Mouse (Mus musculus) lung, adult 2 months (tissue): ENCODE measurements at regions not wholly inside any gene's neighbourhood (a gene's known extent, or its start where the extent isn't known, plus 50 kb on each side); places are given as distances from the start of the nearest gene placed in this dataset.

Experiments
- DNase-seq: peaks from one replicate; pipeline ENCODE4 v3.0.0; 2022
- H3K4me1 ChIP-seq: fragments of 200-500 bp; 2 replicates; pipeline ENCODE4 v1.6.1; 2011; ENCODE audit warnings: low read length; ENCODE audit not compliant: control insufficient read depth, insufficient read depth
- H3K4me3 ChIP-seq: fragments of 200-500 bp; replicated peaks from 2 replicates; pipeline ENCODE3; 2011; ENCODE audit warnings: low read depth, mild to moderate bottlenecking, control low read depth, low read length; ENCODE audit errors: extremely low read depth
- CTCF ChIP-seq: fragments of 200-500 bp; IDR thresholded peaks from 2 replicates; pipeline ENCODE4 v1.5.1; 2011; ENCODE audit warnings: mild to moderate bottlenecking, low read length, control low read depth; ENCODE audit not compliant: insufficient read depth
- POLR2A ChIP-seq: fragments of 200-500 bp; IDR thresholded peaks from 2 replicates; pipeline ENCODE4 v1.6.1; 2011; ENCODE audit warnings: low read depth, mild to moderate bottlenecking, control low read depth, low read length, borderline replicate concordance; ENCODE audit errors: extremely low read depth
- WGBS: fragments of 180-500 bp; shearing (Covaris S2); methylation state at CpG from one replicate; pipeline ENCODE4 v1.1.7; 2018; 5-methylcytosine and 5-hydroxymethylcytosine counted together

DNA sequence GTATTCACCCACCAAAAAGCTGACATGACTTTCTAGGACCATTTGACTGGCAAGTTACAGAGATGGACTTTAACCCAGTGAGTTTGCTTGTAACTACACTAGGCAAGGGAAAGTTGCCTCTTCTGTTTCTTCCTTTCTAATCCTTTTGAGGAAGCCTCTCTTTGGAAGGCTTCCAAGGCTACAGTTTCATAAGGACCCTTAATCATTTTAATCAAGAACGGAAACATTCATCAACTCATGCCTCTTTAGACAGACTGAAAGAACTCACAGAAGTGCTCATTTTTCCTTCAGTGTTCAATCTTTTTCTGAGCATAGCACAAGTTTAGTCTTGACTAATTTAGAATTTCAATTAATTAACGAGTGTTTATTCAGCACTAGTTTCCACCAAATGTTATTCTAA, 84.2 kb downstream of the Ddx1 start:
- WGBS: 25% methylated on average over 2 of the region's 2 CpGs
- no peak overlapping the region for H3K4me3 ChIP-seq
- no peak for TF ChIP-seq POLR2A
- no peak for TF ChIP-seq CTCF
- DNase-seq: no peak
- no peaks in the 10 kb centered on the region for H3K4me1 ChIP-seq

DNA sequence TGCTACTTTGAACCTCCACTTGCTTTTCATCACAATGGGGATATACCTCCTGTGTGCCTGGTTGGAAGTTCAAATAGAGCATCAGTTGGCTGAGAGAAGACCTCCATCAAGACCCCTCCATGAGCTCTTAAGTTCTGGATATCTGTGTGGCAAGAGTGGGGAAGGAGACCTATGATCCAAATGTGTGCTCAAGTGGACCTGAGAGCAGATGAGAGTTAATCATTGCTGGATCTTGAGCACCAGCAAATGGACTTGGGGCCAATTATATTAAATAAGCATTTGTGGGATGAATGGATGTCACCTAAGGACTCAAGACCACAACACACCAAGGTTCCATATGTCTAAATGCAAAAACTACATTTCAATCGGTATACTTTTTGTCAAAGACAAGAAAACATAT, 88.0 kb downstream of the Ddx1 start:
- DNase-seq: no peak
- no peak for TF ChIP-seq POLR2A
- TF ChIP-seq CTCF: no peak
- Histone ChIP-seq H3K4me1 (no peaks in the 10 kb centered on the region), H3K4me3 (no peak overlapping the region)
- 94% methylated on average over 1 of the region's 1 CpGs for WGBS

DNA sequence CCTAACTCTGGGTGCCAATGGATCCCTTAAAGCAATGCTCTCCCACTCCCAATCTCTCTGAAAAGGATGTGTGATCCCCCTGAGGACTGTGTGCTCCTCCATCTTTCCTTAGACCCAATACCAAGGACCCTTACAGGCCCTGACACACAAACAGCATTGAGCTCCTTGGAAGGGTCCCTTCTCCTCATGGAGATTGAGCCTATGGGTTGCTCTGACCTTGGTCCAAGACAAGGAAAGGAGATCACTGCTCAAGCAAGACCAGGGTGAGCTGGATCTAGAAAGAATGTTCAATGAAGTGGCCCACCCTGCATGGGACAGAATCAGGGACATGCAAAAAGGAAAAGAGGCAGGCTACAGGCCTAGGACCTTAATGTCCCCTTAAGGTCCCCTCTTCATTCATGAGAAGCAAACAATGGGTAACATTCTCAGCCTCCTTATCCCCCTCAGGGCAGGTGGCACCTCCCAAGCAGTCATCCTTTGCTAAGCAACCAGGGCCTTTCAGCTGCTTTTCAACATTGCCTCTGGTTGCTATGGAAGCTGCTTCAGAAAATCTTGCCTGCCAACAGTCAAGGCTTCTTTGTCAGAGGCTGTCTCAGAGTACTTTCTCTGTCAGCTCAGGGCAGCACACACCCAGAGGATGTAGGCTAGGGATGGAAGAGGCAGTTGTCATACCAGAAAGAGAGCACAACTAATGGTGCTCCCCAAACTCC, 89.5 kb downstream of the Ddx1 start:
- Histone ChIP-seq H3K4me3 (no peak overlapping the region), H3K4me1 (no peaks in the 10 kb centered on the region)
- DNase-seq: no peak
- TF ChIP-seq CTCF (no peak), POLR2A (no peak)

DNA sequence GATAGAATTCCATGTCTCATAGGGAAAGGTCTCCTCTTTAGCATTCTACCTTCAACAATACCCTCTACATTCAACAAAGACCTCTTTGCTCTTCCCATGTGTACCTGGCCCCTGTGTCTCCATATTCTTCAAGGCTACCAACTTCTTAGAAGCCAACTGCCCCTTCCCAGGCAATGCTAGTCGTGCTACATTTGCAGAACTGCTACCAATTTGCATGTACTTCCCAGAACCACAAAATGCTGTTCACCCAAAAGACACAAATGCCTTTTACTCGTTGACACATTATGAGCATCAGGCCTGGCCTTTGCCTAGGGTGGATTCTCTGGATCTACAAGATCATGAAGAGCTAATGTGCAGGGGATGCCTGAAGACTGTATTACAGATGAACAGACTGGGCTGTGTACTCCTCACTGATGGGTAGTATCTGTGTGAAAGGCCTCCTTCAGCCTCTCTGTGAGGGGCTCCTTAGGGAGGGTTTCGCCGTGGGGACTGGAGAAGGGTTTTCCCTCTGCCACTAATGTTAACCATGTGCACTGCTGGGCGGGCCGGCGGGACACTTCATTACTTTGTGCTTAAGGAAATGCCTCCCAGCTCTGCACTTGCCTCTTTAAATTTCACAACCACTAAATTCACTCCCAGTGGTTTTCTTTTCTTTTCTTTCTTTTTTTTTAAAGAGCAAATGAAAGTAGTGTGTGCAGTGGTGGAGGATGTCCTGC, 91.2 kb downstream of the Ddx1 start:
- Histone ChIP-seq H3K4me1 (no peaks in the 10 kb centered on the region), H3K4me3 (no peak overlapping the region)
- WGBS: 75% methylated on average over 7 of the region's 7 CpGs
- DNase-seq: no peak
- TF ChIP-seq CTCF (no peak), POLR2A (no peak)

DNA sequence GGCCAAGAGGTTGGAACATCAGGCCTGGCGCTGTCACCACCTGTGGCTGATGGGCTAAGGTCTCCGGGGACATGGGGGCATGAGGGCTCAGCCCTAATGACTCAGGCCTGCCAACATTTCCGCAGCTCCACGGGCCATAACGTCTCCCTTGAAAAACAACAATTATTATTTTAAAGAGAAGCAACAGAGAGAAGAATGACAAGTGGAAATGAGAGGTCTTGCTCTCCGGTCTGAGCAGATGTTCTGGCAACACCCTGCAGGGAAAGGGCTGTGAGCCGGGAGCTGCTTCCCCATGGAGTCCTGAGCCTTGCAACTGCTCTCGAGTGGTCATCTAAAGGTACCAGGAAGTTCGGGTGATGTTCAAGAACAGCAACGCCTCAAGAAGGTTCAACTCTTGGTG, 91.9 kb downstream of the Ddx1 start:
- no peak for TF ChIP-seq CTCF
- no peak for TF ChIP-seq POLR2A
- Histone ChIP-seq H3K4me1 (no peaks in the 10 kb centered on the region), H3K4me3 (no peak overlapping the region)
- no peak for DNase-seq
- WGBS: 58% methylated on average over 10 of the region's 10 CpGs

DNA sequence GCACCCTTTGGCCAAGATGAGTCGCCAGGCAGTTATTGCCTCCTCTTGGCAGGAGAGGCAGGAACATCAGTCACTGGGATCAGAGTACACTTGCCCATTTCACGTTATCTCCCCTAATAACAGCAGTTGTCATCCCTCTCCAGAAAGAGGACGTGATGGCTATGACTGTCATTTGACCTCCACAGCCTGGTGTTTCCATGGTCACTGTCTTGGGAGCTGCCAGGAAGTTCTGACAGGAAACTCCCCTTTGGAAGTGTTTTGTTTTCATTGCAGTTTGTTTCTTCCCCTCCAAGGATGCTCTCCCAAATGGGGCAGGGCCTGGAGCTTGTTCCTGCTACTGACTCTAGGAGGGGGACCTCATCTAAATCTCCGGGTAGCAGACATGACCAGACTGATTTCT, 98.3 kb downstream of the Ddx1 start:
- no peak for DNase-seq
- TF ChIP-seq POLR2A (no peak), CTCF (no peak)
- 22% methylated on average over 4 of the region's 4 CpGs for WGBS
- H3K4me1 ChIP-seq: peaks cover 8% of the 10 kb centered on the region
- H3K4me3 ChIP-seq: no peak overlapping the region

DNA sequence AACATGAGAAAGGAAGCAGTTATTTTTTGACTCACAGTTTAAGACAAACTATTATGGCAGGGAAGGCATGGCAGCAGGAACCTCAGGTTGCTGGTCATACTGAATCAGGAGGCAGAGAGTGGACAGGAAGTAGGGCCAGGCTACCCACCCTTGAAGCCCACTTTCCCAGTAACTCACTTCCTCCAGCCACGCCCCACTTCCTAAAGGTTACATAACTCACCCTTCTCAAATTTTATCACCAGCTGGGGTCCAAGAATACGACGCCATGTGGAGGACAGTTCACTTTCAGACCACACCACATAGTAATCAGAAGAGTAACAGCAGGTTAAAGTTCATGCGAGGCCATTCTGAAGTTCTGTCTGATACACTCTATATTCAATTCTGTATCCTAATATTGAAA, 101.8 kb downstream of the Ddx1 start:
- H3K4me3 ChIP-seq: no peak overlapping the region
- whole genome bisulfite sequencing: 64% methylated on average over 4 of the region's 4 CpGs
- DNase-seq: no peak
- no peak for TF ChIP-seq POLR2A
- no peak for TF ChIP-seq CTCF
- peaks cover 13% of the 10 kb centered on the region for H3K4me1 ChIP-seq

DNA sequence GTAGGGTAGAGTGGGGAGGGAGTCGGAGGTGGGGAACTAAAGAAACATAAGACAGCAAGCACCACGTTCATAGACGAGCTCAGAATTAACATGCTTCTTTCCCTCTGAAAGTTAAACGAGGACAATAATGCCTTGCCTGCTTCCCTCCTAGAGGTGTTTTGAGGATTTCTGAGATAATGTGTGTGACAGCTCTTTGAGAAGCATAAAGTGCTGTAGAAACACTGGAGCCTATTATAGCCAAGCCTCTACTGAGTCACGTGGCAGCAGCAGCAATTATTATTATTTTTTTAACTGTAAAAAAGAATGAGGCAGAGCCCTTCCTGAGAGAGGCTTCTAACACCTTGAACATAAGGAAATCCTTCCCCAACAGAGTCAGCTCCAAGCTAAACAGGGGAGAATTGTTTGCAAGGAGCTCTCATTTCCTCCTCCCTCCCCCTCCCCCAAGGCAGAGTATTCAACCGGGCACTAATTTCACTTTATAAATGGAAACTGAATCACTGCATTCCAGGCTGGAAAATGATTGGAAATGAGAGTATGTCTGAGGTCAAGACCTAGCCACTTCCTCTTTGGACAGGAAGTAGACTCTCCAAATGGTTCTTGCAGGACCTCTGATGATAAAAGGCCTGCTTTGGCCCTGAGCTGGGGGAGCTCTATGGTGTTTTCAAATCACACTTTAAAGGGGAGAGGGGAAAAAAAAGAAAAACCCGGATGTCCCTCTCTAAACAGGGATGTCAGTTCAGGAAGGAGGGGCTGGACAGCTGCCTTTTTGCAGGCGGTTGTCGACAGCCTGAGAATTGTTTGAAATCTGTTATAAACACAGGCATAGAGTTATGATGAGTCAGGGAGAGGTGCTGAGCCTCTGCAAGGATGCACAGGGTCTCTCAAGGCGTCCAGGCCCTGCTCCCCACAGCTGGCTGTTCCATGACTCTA, 103.6 kb downstream of the Ddx1 start:
- TF ChIP-seq POLR2A: no peak
- TF ChIP-seq CTCF: no peak
- Histone ChIP-seq H3K4me1 (peaks cover 12% of the 10 kb centered on the region), H3K4me3 (no peak overlapping the region)
- 21% methylated on average over 10 of the region's 10 CpGs for WGBS
- peak; percentile 17 for DNase-seq

DNA sequence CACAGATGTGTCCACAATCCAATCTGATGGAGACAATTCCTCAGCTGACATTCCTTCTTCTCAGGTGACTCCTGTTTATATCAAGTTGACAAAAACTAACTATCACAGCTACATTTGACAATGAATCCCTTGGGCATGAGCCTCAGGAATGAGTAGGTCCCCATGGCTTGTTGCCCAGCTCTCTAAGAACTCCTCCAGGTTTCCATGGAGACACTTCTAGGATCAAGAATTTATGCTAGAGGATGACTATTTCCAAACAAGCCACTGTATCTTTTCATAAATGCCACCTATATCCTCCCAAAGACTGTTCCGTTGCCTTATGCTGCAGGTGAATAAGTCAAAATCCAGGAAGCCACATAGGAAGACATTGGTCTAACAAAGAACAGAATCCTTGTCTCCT, 104.3 kb downstream of the Ddx1 start:
- TF ChIP-seq CTCF: no peak
- TF ChIP-seq POLR2A: no peak
- no peak for DNase-seq
- Histone ChIP-seq H3K4me1 (peaks cover 9% of the 10 kb centered on the region), H3K4me3 (no peak overlapping the region)
- WGBS: 48% methylated on average over 1 of the region's 1 CpGs
